Mouse (Mus musculus) right cerebral cortex, adult 18-20 months (tissue): ENCODE data around the gene Serpina16.
"Not testable (repeated sequence)": the region's sequence is repeated elsewhere in the genome, so short reads cannot be mapped to it uniquely, and the experiment has no call there.

Experiments
- DNase-seq: peaks from one replicate; pipeline ENCODE4 v3.0.0; 2022; ENCODE audit warnings: mixed read lengths

Serpina16 gene

GRCm38 (mm10) chr12:103676039-103676438 lies at the start of gene Serpina16:
Serpina16 (minus strand) TSS chr12:103676139.
- no peak for DNase-seq

GRCm38 (mm10) chr12:103711537-103711936 lies 35.6 kb upstream of the Serpina16 start:
- peak; percentile 3 for DNase-seq

- no peak for DNase-seq
These were observed 34.5 kb upstream of the Serpina16 start for GRCm38 (mm10) chr12:103710405-103710804.

GRCm38 (mm10) chr12:103706113-103706512 lies 30.2 kb upstream of the Serpina16 start:
- no peak for DNase-seq

GRCm38 (mm10) chr12:103705547-103705946 lies 29.6 kb upstream of the Serpina16 start:
- DNase-seq: no peak

- no peak for DNase-seq
These were observed 24.3 kb upstream of the Serpina16 start for GRCm38 (mm10) chr12:103700144-103700750.

- DNase-seq: no peak
These were observed 19.5 kb upstream of the Serpina16 start, which contains the start of gene Serpina1f for GRCm38 (mm10) chr12:103695429-103695828. Serpina1f (minus strand) TSS chr12:103695529.

GRCm38 (mm10) chr12:103688221-103688814 lies 12.4 kb upstream of the Serpina16 start:
- DNase-seq: no peak

GRCm38 (mm10) chr12:103687021-103687420 lies 11.1 kb upstream of the Serpina16 start:
- no peak for DNase-seq

GRCm38 (mm10) chr12:103686050-103686449 lies 10.1 kb upstream of the Serpina16 start:
- DNase-seq: peak; percentile 73

GRCm38 (mm10) chr12:103685386-103685785 lies 9.4 kb upstream of the Serpina16 start:
- no peak for DNase-seq

- no peak for DNase-seq
These were observed 7.8 kb upstream of the Serpina16 start for GRCm38 (mm10) chr12:103683775-103684174.

GRCm38 (mm10) chr12:103681739-103682138 lies 5.8 kb upstream of the Serpina16 start:
- DNase-seq: no peak

GRCm38 (mm10) chr12:103681169-103681568 lies 5.2 kb upstream of the Serpina16 start:
- DNase-seq: no peak

- DNase-seq: not testable (repeated sequence)
These were observed 3.9 kb upstream of the Serpina16 start for GRCm38 (mm10) chr12:103679853-103680252.

- no peak for DNase-seq
These were observed 2.8 kb downstream of the Serpina16 start for GRCm38 (mm10) chr12:103673179-103673578.

- DNase-seq: no peak
These were observed 4.5 kb downstream of the Serpina16 start for GRCm38 (mm10) chr12:103671483-103671882.

GRCm38 (mm10) chr12:103670964-103671363 lies 5.0 kb downstream of the Serpina16 start:
- no peak for DNase-seq

GRCm38 (mm10) chr12:103670344-103670743 lies 5.6 kb downstream of the Serpina16 start:
- DNase-seq: peak; percentile 19

- no peak for DNase-seq
These were observed 10.7 kb downstream of the Serpina16 start for GRCm38 (mm10) chr12:103665286-103665685.

- DNase-seq: not testable (repeated sequence)
These were observed 13.9 kb downstream of the Serpina16 start for GRCm38 (mm10) chr12:103662053-103662452.

GRCm38 (mm10) chr12:103660076-103660475 lies 15.9 kb downstream of the Serpina16 start:
- no peak for DNase-seq

GRCm38 (mm10) chr12:103659171-103659570 lies 16.8 kb downstream of the Serpina16 start:
- DNase-seq: no peak

- DNase-seq: no peak
These were observed 17.9 kb downstream of the Serpina16 start for GRCm38 (mm10) chr12:103657991-103658390.
